Mouse (Mus musculus) adipose tissue, adult 10 weeks (tissue): ENCODE measurements around the gene Stat1. TPM values are rescaled to one million over a fixed set of nuclear protein-coding genes. Genes with fewer than 3 reads are reported as not detected.

Experiments used
- polyA plus RNA-seq: library from polyadenylated mRNA; stranded (reverse); fragments of 350-450 nt; fragmentation: Illumina TruSeq; extraction: RNeasy Lipid Tissue Mini Kit (QIAGEN cat#74804); gene quantifications from one replicate; pipeline ENCODE4 v1.2.3, GENCODE M21; 2014; ENCODE audit warnings: low read depth, low replicate concordance

Stat1 gene
- polyA plus RNA-seq = 39.7 TPM

DNA sequence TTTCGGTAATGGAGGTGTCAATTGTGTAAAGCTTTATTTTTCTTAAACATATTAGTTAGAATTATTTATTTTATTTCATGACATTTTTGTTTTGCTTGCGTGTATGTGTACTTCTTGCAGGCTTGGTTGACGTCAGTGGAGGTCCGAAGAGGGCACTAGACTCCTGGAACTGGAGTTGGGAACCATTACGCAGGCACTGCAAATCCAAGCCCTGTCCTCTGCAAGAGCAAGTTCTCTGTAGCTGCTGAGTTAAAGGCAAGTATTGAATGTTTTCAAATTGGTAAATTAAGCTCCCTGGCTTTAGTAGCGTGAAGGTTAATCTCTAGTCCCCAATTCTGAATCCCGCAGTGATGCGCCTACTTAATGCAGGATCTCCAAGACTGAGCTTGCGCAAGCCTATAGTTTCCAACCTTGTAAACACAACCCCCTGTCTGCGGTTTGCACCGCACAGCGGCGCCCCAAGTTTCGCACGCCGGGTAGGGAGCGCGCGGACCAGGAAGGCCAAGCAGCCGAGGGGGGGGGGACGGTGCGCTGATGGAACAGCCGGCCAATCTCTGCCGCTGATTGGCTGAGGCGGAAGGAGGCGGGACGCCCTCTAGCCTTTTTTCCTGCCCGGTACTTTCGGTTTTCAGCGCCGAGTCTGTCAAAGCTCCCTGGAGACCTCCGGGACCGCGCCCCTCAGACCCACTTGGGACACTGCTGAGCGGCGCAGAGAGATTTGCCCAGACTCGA, at the start of gene Stat1:
TSS of gene Stat1 (plus strand) at position 581 of the 732 bp plus-strand sequence.

Other genes with a start within 250 kb of the Stat1 start
- 38.7 TPM for gene Myo1b, start 203.4 kb upstream of the Stat1 start, polyA plus RNA-seq
- 5.9 TPM for gene Stat4, start 132.3 kb upstream of the Stat1 start, polyA plus RNA-seq
- 64.3 TPM for gene Gls, start 113.8 kb downstream of the Stat1 start, polyA plus RNA-seq